Mouse (Mus musculus): ENCODE data around the gene Alyref. TPM values are rescaled to one million over a fixed set of nuclear protein-coding genes. Genes with fewer than 3 reads are reported as not detected.

Alyref gene
- polyA plus RNA-seq, 1 experiment = 218 TPM

GRCm38 (mm10) chr11:120578694-120579243 lies 19.4 kb downstream of the Alyref start:
- Histone ChIP-seq H3K79me3 (ENCODE audit: low read depth) (peaks cover 28% of the 10 kb centered on the region), H3ac (ENCODE audit: control insufficient read depth, insufficient read length, low read depth) (no peak overlapping the region), H3K36me3 (ENCODE audit: control insufficient read depth, insufficient read depth) (peaks cover 53% of the 10 kb centered on the region), H3K4me3 (ENCODE audit: insufficient read depth, poor library complexity, severe bottlenecking) (no peak overlapping the region), H3K79me2 (ENCODE audit: control insufficient read depth, insufficient read depth) (peaks cover 56% of the 10 kb centered on the region), H3K27me3 (ENCODE audit: control insufficient read depth, insufficient read depth, insufficient read length) (no peaks in the 10 kb centered on the region)
- TF ChIP-seq CEBPB (IDR thresholded peaks at IDR 0.05; ENCODE audit: low read depth) = no peak

- Histone ChIP-seq H3K79me3 (ENCODE audit: low read depth) (peaks cover 28% of the 10 kb centered on the region), H3ac (ENCODE audit: control insufficient read depth, insufficient read length, low read depth) (no peak overlapping the region), H3K79me2 (ENCODE audit: control insufficient read depth, insufficient read depth) (peaks cover 61% of the 10 kb centered on the region), H3K4me3 (ENCODE audit: insufficient read depth, poor library complexity, severe bottlenecking) (no peak overlapping the region), H3K27me3 (ENCODE audit: control insufficient read depth, insufficient read depth, insufficient read length) (no peaks in the 10 kb centered on the region), H3K36me3 (ENCODE audit: control insufficient read depth, insufficient read depth) (peaks cover 47% of the 10 kb centered on the region)
- TF ChIP-seq FOSL1 (IDR thresholded peaks at IDR 0.05; ENCODE audit: insufficient read depth, low read length, poor library complexity, severe bottlenecking) (no peak), CTCF (IDR thresholded peaks at IDR 0.05; ENCODE audit: control insufficient read depth, insufficient read depth, insufficient read length) (no peak), USF1 (IDR thresholded peaks at IDR 0.05; ENCODE audit: low read depth) (no peak), CEBPB (IDR thresholded peaks at IDR 0.05; ENCODE audit: low read depth) (no peak), MYOD1 (IDR thresholded peaks at IDR 0.05; ENCODE audit: control insufficient read depth, insufficient read length, low read depth) (no peak), MYOG (IDR thresholded peaks at IDR 0.05; ENCODE audit: control insufficient read depth, extremely low read depth, insufficient read length) (no peak), MAX (IDR thresholded peaks at IDR 0.05) (no peak)
Observed at GRCm38 (mm10) chr11:120578024-120578693, 20.0 kb downstream of the Alyref start.

GRCm38 (mm10) chr11:120577211-120578023 lies 20.7 kb downstream of the Alyref start:
- H3ac ChIP-seq (ENCODE audit: control insufficient read depth, insufficient read length, low read depth) = no peak overlapping the region
- H3K79me2 ChIP-seq (ENCODE audit: control insufficient read depth, insufficient read depth) = peaks cover 64% of the 10 kb centered on the region
- no peaks in the 10 kb centered on the region for H3K27me3 ChIP-seq (ENCODE audit: control insufficient read depth, insufficient read depth, insufficient read length)
- no peak for TF ChIP-seq CTCF (IDR thresholded peaks at IDR 0.05; ENCODE audit: control insufficient read depth, insufficient read depth, insufficient read length)
- peaks cover 28% of the 10 kb centered on the region for H3K79me3 ChIP-seq (ENCODE audit: low read depth)
- H3K4me3 ChIP-seq (ENCODE audit: insufficient read depth, poor library complexity, severe bottlenecking) = no peak overlapping the region
- peaks cover 42% of the 10 kb centered on the region for H3K36me3 ChIP-seq (ENCODE audit: control insufficient read depth, insufficient read depth)

GRCm38 (mm10) chr11:120576365-120576981 lies 21.7 kb downstream of the Alyref start:
- Histone ChIP-seq H3K36me3 (ENCODE audit: control insufficient read depth, insufficient read depth) (peaks cover 43% of the 10 kb centered on the region), H3K79me2 (ENCODE audit: control insufficient read depth, insufficient read depth) (peaks cover 69% of the 10 kb centered on the region), H3K4me3 (ENCODE audit: insufficient read depth, poor library complexity, severe bottlenecking) (no peak overlapping the region), H3K79me3 (ENCODE audit: low read depth) (peaks cover 36% of the 10 kb centered on the region), H3K27me3 (ENCODE audit: control insufficient read depth, insufficient read depth, insufficient read length) (no peaks in the 10 kb centered on the region), H3ac (ENCODE audit: control insufficient read depth, insufficient read length, low read depth) (no peak overlapping the region)
- TF ChIP-seq CEBPB (IDR thresholded peaks at IDR 0.05; ENCODE audit: low read depth) (no peak), USF1 (IDR thresholded peaks at IDR 0.05; ENCODE audit: low read depth) (no peak), MYOG (IDR thresholded peaks at IDR 0.05; ENCODE audit: control insufficient read depth, extremely low read depth, insufficient read length) (no peak), FOSL1 (IDR thresholded peaks at IDR 0.05; ENCODE audit: insufficient read depth, low read length, poor library complexity, severe bottlenecking) (no peak), MYOD1 (IDR thresholded peaks at IDR 0.05; ENCODE audit: control insufficient read depth, insufficient read length, low read depth) (no peak), CTCF (IDR thresholded peaks at IDR 0.05; ENCODE audit: control insufficient read depth, insufficient read depth, insufficient read length) (no peak), MAX (IDR thresholded peaks at IDR 0.05) (no peak)

- peaks cover 49% of the 10 kb centered on the region for H3K36me3 ChIP-seq (ENCODE audit: control insufficient read depth, insufficient read depth)
- H3ac ChIP-seq (ENCODE audit: control insufficient read depth, insufficient read length, low read depth) = no peak overlapping the region
- no peak for TF ChIP-seq USF1 (IDR thresholded peaks at IDR 0.05; ENCODE audit: low read depth)
- TF ChIP-seq MYOG (IDR thresholded peaks at IDR 0.05; ENCODE audit: control insufficient read depth, extremely low read depth, insufficient read length) = no peak
- no peak for TF ChIP-seq CTCF (IDR thresholded peaks at IDR 0.05; ENCODE audit: control insufficient read depth, insufficient read depth, insufficient read length)
- no peak for TF ChIP-seq CEBPB (IDR thresholded peaks at IDR 0.05; ENCODE audit: low read depth)
- TF ChIP-seq MAX (IDR thresholded peaks at IDR 0.05) = no peak
- H3K27me3 ChIP-seq (ENCODE audit: control insufficient read depth, insufficient read depth, insufficient read length) = no peaks in the 10 kb centered on the region
- H3K4me3 ChIP-seq (ENCODE audit: insufficient read depth, poor library complexity, severe bottlenecking) = no peak overlapping the region
- peaks cover 69% of the 10 kb centered on the region for H3K79me2 ChIP-seq (ENCODE audit: control insufficient read depth, insufficient read depth)
- peaks cover 40% of the 10 kb centered on the region for H3K79me3 ChIP-seq (ENCODE audit: low read depth)
Observed at GRCm38 (mm10) chr11:120575940-120576339, 22.2 kb downstream of the Alyref start.
